Mouse (Mus musculus): ENCODE measurements around the gene Fgfr2.

- no peak for TF ChIP-seq CTCF (conservative IDR thresholded peaks at IDR 0.05; ENCODE audit: insufficient read depth, insufficient read length, low read depth, low read length)
- TF ChIP-seq POLR2A (IDR thresholded peaks at IDR 0.05; ENCODE audit: low read depth, low read length) = no peak
Observed at GRCm38 (mm10) chr7:130894931-130895617, 2228.1 kb downstream of the Fgfr2 start.

Data from kidney, adult 2 months (tissue).